Comparison of ENCODE assay signal across 8 mouse cellular contexts in genomic region chr9:37552536-37553293, GRCm38 (mm10). TPM values are rescaled to one million over a fixed set of nuclear protein-coding genes. Genes with fewer than 3 reads are reported as not detected.
DNase-seq lines count a peak whose midpoint lies in the region; ATAC-seq and TF ChIP-seq lines count a peak whose summit lies in the region.

Gene Nrgn (minus strand): TSS chr9:37552904.

- H3K27ac ChIP-seq in forebrain, embryonic 13.5 days: no peak within 1 kb of the TSS
- H3K27ac ChIP-seq in liver, embryonic 16.5 days (ENCODE audit: low read length): no peak within 1 kb of the TSS
- H3K27ac ChIP-seq in neural tube, embryonic 14.5 days (ENCODE audit: low read depth, low read length): no peak within 1 kb of the TSS
- H3K27ac ChIP-seq in thymus, adult 2 months (ENCODE audit: control insufficient read depth, insufficient read depth, low read length): no peak within 1 kb of the TSS

- H3K9me3 ChIP-seq in forebrain, embryonic 13.5 days (replicated peaks): no peaks in the 10 kb centered on the region
- no peaks in the 10 kb centered on the region for H3K9me3 ChIP-seq in liver, embryonic 16.5 days (replicated peaks; ENCODE audit: control insufficient read depth, low read length)
- no peaks in the 10 kb centered on the region for H3K9me3 ChIP-seq in neural tube, embryonic 14.5 days (ENCODE audit: control insufficient read depth, low read length)

- peak; percentile 95 for ATAC-seq in forebrain, embryonic 13.5 days
- ATAC-seq in liver, embryonic 16.5 days (ENCODE audit: low read depth): peak; percentile 86
- ATAC-seq in neural tube, embryonic 14.5 days (ENCODE audit: low read depth): peak; percentile 94

- H3K27me3 ChIP-seq in forebrain, embryonic 13.5 days: peaks cover 64% of the 10 kb centered on the region
- peaks cover 14% of the 10 kb centered on the region for H3K27me3 ChIP-seq in liver, embryonic 16.5 days (ENCODE audit: control insufficient read depth, insufficient read depth, low read depth, low read length)
- H3K27me3 ChIP-seq in neural tube, embryonic 14.5 days (ENCODE audit: control insufficient read depth, insufficient read depth, low read length): peaks cover 20% of the 10 kb centered on the region
- no peaks in the 10 kb centered on the region for H3K27me3 ChIP-seq in thymus, adult 2 months (ENCODE audit: control insufficient read depth, insufficient read depth, low read length)

- peak; percentile 55 for DNase-seq in CD4-positive helper T cell, adult 2 months (ENCODE audit: low read depth, low spot score)
- peak; percentile 75 for DNase-seq in adrenal gland, postnatal 25 days
- DNase-seq in heart, postnatal 10 days: peak; percentile 86 to 87
- peak; percentile 88 to 92 for DNase-seq in kidney, postnatal 4 days
- DNase-seq in thymus, adult 2 months: peak; percentile 75

- no peak for TF ChIP-seq CTCF in thymus, adult 2 months (IDR thresholded peaks at IDR 0.05; ENCODE audit: borderline replicate concordance, control insufficient read depth, extremely low read depth, insufficient read depth, low read length, poor library complexity)

- H3K4me3 ChIP-seq in forebrain, embryonic 13.5 days: peak within 1 kb of the TSS; percentile 47
- H3K4me3 ChIP-seq in liver, embryonic 16.5 days (ENCODE audit: low read depth, low read length): peak within 1 kb of the TSS; percentile 54
- peak within 1 kb of the TSS; percentile 39 for H3K4me3 ChIP-seq in neural tube, embryonic 14.5 days (ENCODE audit: low read depth, low read length)
- H3K4me3 ChIP-seq in thymus, adult 2 months (ENCODE audit: control insufficient read depth, insufficient read depth, low read length): peak within 1 kb of the TSS; percentile 43

- 4% methylated on average over 28 of the region's 31 CpGs for WGBS in forebrain, embryonic 13.5 days
- 3% methylated on average over 31 of the region's 31 CpGs for WGBS in liver, embryonic 16.5 days (ENCODE audit: insufficient replicate concordance)
- WGBS in neural tube, embryonic 14.5 days: 3% methylated on average over 27 of the region's 31 CpGs
- WGBS in thymus, adult 2 months: 5% methylated on average over 31 of the region's 31 CpGs

- peaks cover 17% of the 10 kb centered on the region for H3K4me1 ChIP-seq in forebrain, embryonic 13.5 days
- peaks cover 17% of the 10 kb centered on the region for H3K4me1 ChIP-seq in liver, embryonic 16.5 days (ENCODE audit: control insufficient read depth, low read depth, low read length)
- H3K4me1 ChIP-seq in neural tube, embryonic 14.5 days (ENCODE audit: control insufficient read depth, insufficient read depth, low read length): peaks cover 9% of the 10 kb centered on the region
- peaks cover 31% of the 10 kb centered on the region for H3K4me1 ChIP-seq in thymus, adult 2 months (replicated peaks; ENCODE audit: control insufficient read depth, insufficient read depth, low read length)

- no peak for TF ChIP-seq POLR2A in thymus, adult 2 months (IDR thresholded peaks at IDR 0.05; ENCODE audit: control insufficient read depth, extremely low read depth, insufficient read depth, low read length, poor library complexity)

- H3K36me3 ChIP-seq in forebrain, embryonic 13.5 days (ENCODE audit: poor library complexity, severe bottlenecking): no peaks in the 10 kb centered on the region
- no peaks in the 10 kb centered on the region for H3K36me3 ChIP-seq in liver, embryonic 16.5 days (ENCODE audit: control insufficient read depth, insufficient read depth)
- no peaks in the 10 kb centered on the region for H3K36me3 ChIP-seq in neural tube, embryonic 14.5 days (ENCODE audit: control insufficient read depth, insufficient read depth, low read length)
- H3K36me3 ChIP-seq in thymus, adult 2 months (ENCODE audit: control insufficient read depth, insufficient read depth, low read length): no peaks in the 10 kb centered on the region

- H3K9ac ChIP-seq in forebrain, embryonic 13.5 days: peak within 1 kb of the TSS; percentile 50
- peak within 1 kb of the TSS; percentile 46 for H3K9ac ChIP-seq in liver, embryonic 16.5 days (ENCODE audit: low read depth, low read length)
- H3K9ac ChIP-seq in neural tube, embryonic 14.5 days (replicated peaks; ENCODE audit: low read depth, low read length): peak within 1 kb of the TSS; percentile 41; the same call in 1 of the 2 replicates

- intact Hi-C loops in heart, postnatal 10 days (cut with DNase I): loop anchor here (5.0 kb wide), 1 partner anchor 60 kb away; the partner anchor contains the start of gene Spa17

- peak within 1 kb of the TSS; percentile 95 for H3K4me2 ChIP-seq in forebrain, embryonic 13.5 days
- H3K4me2 ChIP-seq in liver, embryonic 16.5 days (ENCODE audit: low read depth, low read length): peak within 1 kb of the TSS; percentile 82
- H3K4me2 ChIP-seq in neural tube, embryonic 14.5 days (ENCODE audit: low read depth, low read length): peak within 1 kb of the TSS; percentile 88

RNA-seq across cellular contexts. Expression of gene Nrgn, which starts in this region (rescaled TPM):
- total RNA-seq in adrenal gland, postnatal 25 days (2021): 0.86 and 1.4 TPM in 2 replicates
- polyA plus RNA-seq in forebrain, embryonic 13.5 days (2015; fragmentation: Nextera tagmentation; extraction: Ambion mirVana): 2.0 and 4.5 TPM in 2 replicates
- 1 to 10 TPM; 3.1 to 5.6 TPM for total RNA-seq in heart, postnatal 10 days (2021)
- polyA plus RNA-seq in liver, embryonic 16.5 days (2015; fragmentation: Nextera tagmentation; extraction: Ambion mirVana): 4.9 and 6.3 TPM in 2 replicates
- polyA plus RNA-seq in neural tube, embryonic 14.5 days (2014; fragmentation: Nextera tagmentation; extraction: Ambion mirVana): 3.5 and 6.9 TPM in 2 replicates
- polyA plus RNA-seq in thymus, adult 2 months (2012; rRNA removed): 14.2 and 16.2 TPM in 2 replicates
